Mouse (Mus musculus) heart, embryonic 14.5 days (tissue): ENCODE results near the gene Slc25a45. TPM values are rescaled to one million over a fixed set of nuclear protein-coding genes. Genes with fewer than 3 reads are reported as not detected.

Experiments used
- ATAC-seq: fragments of 200-750 bp; cut with Nextera tagmentation; 2 replicates; pipeline ENCODE4 v1.8.0; 2017; ENCODE audit warnings: low read depth, moderate TSS enrichment; ENCODE audit not compliant: insufficient number of reproducible peaks, insufficient read depth, low FRiP score
- H3K27ac ChIP-seq, 2 experiments: fragments of 200-500 bp in 1 of 2; fragments of 300-500 bp in 1 of 2; sonication (generic) in 1 of 2; replicated peaks in 1 of 2; 2 replicates each; pipeline ENCODE4 v1.5.1; 2012 to 2014; ENCODE audit warnings: low read depth in 2 of 2, low read length in 2 of 2, control low read depth in 1 of 2, mild to moderate bottlenecking in 1 of 2, mixed read lengths in 1 of 2; ENCODE audit not compliant: control insufficient read depth in 1 of 2, insufficient read depth in 1 of 2
- H3K27me3 ChIP-seq: fragments of 300-500 bp; sonication (generic); 2 replicates; pipeline ENCODE4 v1.6.1; 2014; ENCODE audit warnings: mild to moderate bottlenecking, low read length, control low read depth; ENCODE audit not compliant: control insufficient read depth, insufficient read depth
- H3K36me3 ChIP-seq: fragments of 300-500 bp; sonication (generic); 2 replicates; pipeline ENCODE4 v1.6.1; 2014; ENCODE audit warnings: mild to moderate bottlenecking, control low read depth, low read length, mixed read lengths; ENCODE audit not compliant: control insufficient read depth, insufficient read depth
- H3K4me1 ChIP-seq, 2 experiments: fragments of 200-500 bp in 1 of 2; fragments of 300-500 bp in 1 of 2; sonication (generic) in 1 of 2; 2 replicates each; pipeline ENCODE4 v1.6.1; 2012 to 2014; ENCODE audit warnings: low read length in 2 of 2, control low read depth in 1 of 2, mixed read lengths in 1 of 2; ENCODE audit not compliant: control insufficient read depth in 2 of 2, insufficient read depth in 2 of 2
- H3K4me2 ChIP-seq: fragments of 300-500 bp; sonication (generic); 2 replicates; pipeline ENCODE4 v1.6.1; 2014; ENCODE audit warnings: mild to moderate bottlenecking, low read length
- H3K4me3 ChIP-seq, 2 experiments: fragments of 200-500 bp in 1 of 2; fragments of 300-500 bp in 1 of 2; sonication (generic) in 1 of 2; 2 replicates each; pipeline ENCODE4 v1.5.1; 2012 to 2014; ENCODE audit warnings: low read length in 2 of 2, mild to moderate bottlenecking in 2 of 2, control low read depth in 1 of 2, low read depth in 1 of 2, moderate library complexity in 1 of 2; ENCODE audit not compliant: control insufficient read depth in 1 of 2, insufficient read depth in 1 of 2
- H3K9ac ChIP-seq: fragments of 300-500 bp; sonication (generic); 2 replicates; pipeline ENCODE4 v1.6.1; 2014; ENCODE audit warnings: mild to moderate bottlenecking, low read length
- H3K9me3 ChIP-seq: fragments of 300-500 bp; sonication (generic); 2 replicates; pipeline ENCODE4 v1.6.1; 2016; ENCODE audit warnings: low read length, control low read depth; ENCODE audit not compliant: control insufficient read depth
- WGBS: fragments of 180-500 bp; shearing (Covaris S2); extraction: QIAGEN DNeasy Blood & Tissue Kit; methylation state at CpG from one replicate; pipeline ENCODE4 v1.1.7; 2014; 5-methylcytosine and 5-hydroxymethylcytosine counted together
- polyA plus RNA-seq: library from polyadenylated mRNA; unstranded; fragments of >200 nt; fragmentation: Nextera tagmentation; extraction: Ambion mirVana; gene quantifications from 2 replicates; pipeline ENCODE4 v1.2.1, GENCODE M21; 2014

Slc25a45 gene
- polyA plus RNA-seq, 1 experiment from 2014 or later = 2.8 TPM

- Histone ChIP-seq H3K9me3 (no peaks in the 10 kb centered on the region), H3K4me1 (peaks cover 8 to 26% of the 10 kb centered on the region in 2 experiments), H3K9ac (peak overlapping the region; percentile 99), H3K36me3 (peaks cover 25% of the 10 kb centered on the region), H3K4me3 (peak overlapping the region; percentile 85 to 96), H3K27ac (peak overlapping the region; percentile 76 to 91), H3K27me3 (no peaks in the 10 kb centered on the region), H3K4me2 (peak overlapping the region; percentile 90)
- no peak for ATAC-seq
- 3% methylated on average over 14 of the region's 14 CpGs for WGBS
These were observed 34.0 kb downstream of the Slc25a45 start for GRCm38 (mm10) chr19:5911430-5912102.

- peak; percentile 96 for ATAC-seq
- peak overlapping the region; percentile 90 for H3K4me2 ChIP-seq
- H3K4me1 ChIP-seq = peaks cover 8 to 26% of the 10 kb centered on the region in 2 experiments
- no peaks in the 10 kb centered on the region for H3K27me3 ChIP-seq
- peak overlapping the region; percentile 85 to 96 for H3K4me3 ChIP-seq
- under 1% methylated on average over 59 of the region's 59 CpGs for WGBS
- H3K36me3 ChIP-seq = peaks cover 25% of the 10 kb centered on the region
- peak overlapping the region; percentile 76 to 91 for H3K27ac ChIP-seq
- peak overlapping the region; percentile 99 for H3K9ac ChIP-seq
- no peaks in the 10 kb centered on the region for H3K9me3 ChIP-seq
These were observed 34.7 kb downstream of the Slc25a45 start for GRCm38 (mm10) chr19:5912103-5913006.

GRCm38 (mm10) chr19:5913007-5913719, 35.6 kb downstream of the Slc25a45 start, which contains the start of gene Dpf2:
TSS of gene Dpf2 (minus strand) at chr19:5913010.
- 15% methylated on average over 13 of the region's 13 CpGs for WGBS
- peak within 1 kb of the TSS; percentile 99 for H3K9ac ChIP-seq
- peaks cover 8 to 26% of the 10 kb centered on the region in 2 experiments for H3K4me1 ChIP-seq
- peak within 1 kb of the TSS; percentile 85 to 96 for H3K4me3 ChIP-seq
- H3K27me3 ChIP-seq = no peaks in the 10 kb centered on the region
- H3K27ac ChIP-seq = peak within 1 kb of the TSS; percentile 76 to 91
- H3K9me3 ChIP-seq = no peaks in the 10 kb centered on the region
- peaks cover 30% of the 10 kb centered on the region for H3K36me3 ChIP-seq
- peak; percentile 8; the same call in 1 of the 2 replicates for ATAC-seq
- H3K4me2 ChIP-seq = peak within 1 kb of the TSS; percentile 90

- H3K4me3 ChIP-seq = peak overlapping the region in 1 of 2 experiments; percentile 7; a peak in 2 of 4 replicates
- peak overlapping the region; percentile 51 for H3K9ac ChIP-seq
- H3K27ac ChIP-seq = 0 out of 4 replicates have a peak overlapping the region, but pooled peaks of 1 of the 2 experiments have one; percentile 20
- no peaks in the 10 kb centered on the region for H3K9me3 ChIP-seq
- H3K4me2 ChIP-seq = peak overlapping the region; percentile 98
- H3K4me1 ChIP-seq = peaks cover 19 to 28% of the 10 kb centered on the region in 2 experiments
- peaks cover 23% of the 10 kb centered on the region for H3K36me3 ChIP-seq
- WGBS = 23% methylated on average over 9 of the region's 9 CpGs
- H3K27me3 ChIP-seq = no peaks in the 10 kb centered on the region
- no peak for ATAC-seq
These were observed 44.1 kb downstream of the Slc25a45 start for GRCm38 (mm10) chr19:5921715-5922114.

GRCm38 (mm10) chr19:5922119-5922942, 44.7 kb downstream of the Slc25a45 start:
- ATAC-seq = no peak
- H3K9me3 ChIP-seq = no peaks in the 10 kb centered on the region
- peaks cover 16% of the 10 kb centered on the region for H3K36me3 ChIP-seq
- H3K4me3 ChIP-seq = peak overlapping the region; percentile 7 to 9; a peak in 3 of 4 replicates
- H3K4me1 ChIP-seq = peaks cover 19 to 28% of the 10 kb centered on the region in 2 experiments
- no peaks in the 10 kb centered on the region for H3K27me3 ChIP-seq
- H3K9ac ChIP-seq = peak overlapping the region; percentile 51
- 37% methylated on average over 15 of the region's 15 CpGs for WGBS
- peak overlapping the region; percentile 98 for H3K4me2 ChIP-seq
- H3K27ac ChIP-seq = peak overlapping the region; percentile 20 to 22; a peak in 1 of 4 replicates

- WGBS = 86% methylated on average over 3 of the region's 3 CpGs
- Histone ChIP-seq H3K9ac (peak overlapping the region; percentile 51; the same call in 1 of the 2 replicates), H3K4me1 (peaks cover 19 to 28% of the 10 kb centered on the region in 2 experiments), H3K27ac (0 out of 4 replicates have a peak overlapping the region, but pooled peaks of 1 of the 2 experiments have one; percentile 89), H3K27me3 (no peaks in the 10 kb centered on the region), H3K36me3 (peaks cover 10% of the 10 kb centered on the region), H3K4me2 (peak overlapping the region; percentile 98), H3K4me3 (peak overlapping the region; percentile 9 to 65; a peak in 1 of 4 replicates), H3K9me3 (no peaks in the 10 kb centered on the region)
- no peak for ATAC-seq
These were observed 45.4 kb downstream of the Slc25a45 start for GRCm38 (mm10) chr19:5922963-5923362.
